Mouse (Mus musculus) thymus, adult 2 months (tissue): ENCODE measurements around the gene Cdkn1b.

Experiments
- CTCF ChIP-seq: fragments of 200-500 bp; IDR thresholded peaks from 2 replicates; pipeline ENCODE4 v1.5.1; 2012; ENCODE audit warnings: mild to moderate bottlenecking, control low read depth, low read length, moderate library complexity, borderline replicate concordance; ENCODE audit not compliant: control insufficient read depth, poor library complexity, insufficient read depth; ENCODE audit errors: extremely low read depth
- POLR2A ChIP-seq: fragments of 200-500 bp; IDR thresholded peaks from 2 replicates; pipeline ENCODE4 v1.6.1; 2012; ENCODE audit warnings: mild to moderate bottlenecking, low read length, control low read depth, moderate library complexity; ENCODE audit not compliant: control insufficient read depth, poor library complexity, insufficient read depth; ENCODE audit errors: extremely low read depth

- no peak for TF ChIP-seq POLR2A
- TF ChIP-seq CTCF = no peak
Measured at GRCm38 (mm10) chr6:134921695-134922510, 1.7 kb downstream of the Cdkn1b start.
